Mouse (Mus musculus): Measurements from ENCODE around the gene Trnau1ap. TPM values are rescaled to one million over a fixed set of nuclear protein-coding genes. Genes with fewer than 3 reads are reported as not detected.
"Not testable (repeated sequence)": the region's sequence is repeated elsewhere in the genome, so short reads cannot be mapped to it uniquely, and the experiment has no call there.

The Trnau1ap gene
- polyA plus RNA-seq, 1 experiment from 2014 or later = 74.0 TPM

- 79% methylated on average over 6 of the region's 6 CpGs for WGBS
- H3K4me2 ChIP-seq (ENCODE audit: low read length) = no peak overlapping the region
- H3K36me3 ChIP-seq (ENCODE audit: control insufficient read depth, insufficient read depth, low read length) = peaks cover 16% of the 10 kb centered on the region
- H3K4me1 ChIP-seq (ENCODE audit: control insufficient read depth in 2 of 2, insufficient read depth in 2 of 2, low read length in 2 of 2) = peaks cover 11 to 21% of the 10 kb centered on the region in 2 experiments
- no peak overlapping the region for H3K4me3 ChIP-seq (ENCODE audit: control insufficient read depth in 1 of 2, insufficient read depth in 1 of 2, low read depth in 1 of 2, low read length in 2 of 2)
- H3K27ac ChIP-seq (replicated peaks in 1 of 2; ENCODE audit: control insufficient read depth in 1 of 2, insufficient read depth in 1 of 2, low read depth in 2 of 2, low read length in 2 of 2) = no peak overlapping the region
- no peak overlapping the region for H3K9ac ChIP-seq (ENCODE audit: low read length)
- H3K27me3 ChIP-seq (ENCODE audit: control insufficient read depth, insufficient read depth, low read length) = no peaks in the 10 kb centered on the region
- no peaks in the 10 kb centered on the region for H3K9me3 ChIP-seq (ENCODE audit: control insufficient read depth, low read length)
- no peak for ATAC-seq (ENCODE audit: insufficient number of reproducible peaks, insufficient read depth, low FRiP score, low read depth)
Observed at GRCm38 (mm10) chr4:132306004-132306403, 23.3 kb downstream of the Trnau1ap start.

- ATAC-seq (ENCODE audit: insufficient number of reproducible peaks, insufficient read depth, low FRiP score, low read depth) = no peak
- Histone ChIP-seq H3K9ac (ENCODE audit: low read length) (no peak overlapping the region), H3K4me2 (ENCODE audit: low read length) (no peak overlapping the region), H3K9me3 (ENCODE audit: control insufficient read depth, low read length) (no peaks in the 10 kb centered on the region), H3K27me3 (ENCODE audit: control insufficient read depth, insufficient read depth, low read length) (no peaks in the 10 kb centered on the region), H3K4me3 (ENCODE audit: control insufficient read depth in 1 of 2, insufficient read depth in 1 of 2, low read depth in 1 of 2, low read length in 2 of 2) (no peak overlapping the region), H3K36me3 (ENCODE audit: control insufficient read depth, insufficient read depth, low read length) (peaks cover 9% of the 10 kb centered on the region), H3K4me1 (ENCODE audit: control insufficient read depth in 2 of 2, insufficient read depth in 2 of 2, low read length in 2 of 2) (peaks cover 11 to 21% of the 10 kb centered on the region in 2 experiments), H3K27ac (replicated peaks in 1 of 2; ENCODE audit: control insufficient read depth in 1 of 2, insufficient read depth in 1 of 2, low read depth in 2 of 2, low read length in 2 of 2) (no peak overlapping the region)
- WGBS = 80% methylated on average over 8 of the region's 8 CpGs
Observed at GRCm38 (mm10) chr4:132305276-132305675, 24.1 kb downstream of the Trnau1ap start.

- not testable (repeated sequence) for H3K27me3 ChIP-seq (ENCODE audit: control insufficient read depth, insufficient read depth, low read length); H3K27ac ChIP-seq (replicated peaks in 1 of 2; ENCODE audit: control insufficient read depth in 1 of 2, insufficient read depth in 1 of 2, low read depth in 2 of 2, low read length in 2 of 2); ATAC-seq (ENCODE audit: insufficient number of reproducible peaks, insufficient read depth, low FRiP score, low read depth); H3K9me3 ChIP-seq (ENCODE audit: control insufficient read depth, low read length); H3K36me3 ChIP-seq (ENCODE audit: control insufficient read depth, insufficient read depth, low read length)
- peak overlapping the region; percentile 78 for H3K9ac ChIP-seq (ENCODE audit: low read length)
- H3K4me2 ChIP-seq (ENCODE audit: low read length) = peak overlapping the region; percentile 66
- peaks cover 9 to 12% of the 10 kb centered on the region in 2 experiments for H3K4me1 ChIP-seq (ENCODE audit: control insufficient read depth in 2 of 2, insufficient read depth in 2 of 2, low read length in 2 of 2)
- peak overlapping the region in 1 of 2 experiments; percentile 45; a peak in 3 of 4 replicates for H3K4me3 ChIP-seq (ENCODE audit: control insufficient read depth in 1 of 2, insufficient read depth in 1 of 2, low read depth in 1 of 2, low read length in 2 of 2)
- 39% methylated on average over 6 of the region's 6 CpGs for WGBS
Observed at GRCm38 (mm10) chr4:132303484-132303883, 25.9 kb downstream of the Trnau1ap start.

- Histone ChIP-seq H3K9ac (ENCODE audit: low read length) (peak within 1 kb of the TSS; percentile 78), H3K9me3 (ENCODE audit: control insufficient read depth, low read length) (no peaks in the 10 kb centered on the region), H3K27me3 (ENCODE audit: control insufficient read depth, insufficient read depth, low read length) (no peaks in the 10 kb centered on the region), H3K4me3 (ENCODE audit: control insufficient read depth in 1 of 2, insufficient read depth in 1 of 2, low read depth in 1 of 2, low read length in 2 of 2) (peak within 1 kb of the TSS; percentile 44 to 45), H3K4me2 (ENCODE audit: low read length) (peak within 1 kb of the TSS; percentile 66), H3K36me3 (ENCODE audit: control insufficient read depth, insufficient read depth, low read length) (no peaks in the 10 kb centered on the region), H3K27ac (replicated peaks in 1 of 2; ENCODE audit: control insufficient read depth in 1 of 2, insufficient read depth in 1 of 2, low read depth in 2 of 2, low read length in 2 of 2) (peak within 1 kb of the TSS; percentile 17 to 53; a peak in 1 of 4 replicates), H3K4me1 (ENCODE audit: control insufficient read depth in 2 of 2, insufficient read depth in 2 of 2, low read length in 2 of 2) (peaks cover 9 to 12% of the 10 kb centered on the region in 2 experiments)
- 2% methylated on average over 31 of the region's 31 CpGs for WGBS
- ATAC-seq (ENCODE audit: insufficient number of reproducible peaks, insufficient read depth, low FRiP score, low read depth) = peak; percentile 65; the same call in 1 of the 2 replicates
Observed at GRCm38 (mm10) chr4:132302939-132303479, 26.3 kb downstream of the Trnau1ap start, which contains the start of gene Rab42. Gene Rab42, minus strand, starts transcription at chr4:132303385.

GRCm38 (mm10) chr4:132301965-132302938, 27.1 kb downstream of the Trnau1ap start:
- no peak for ATAC-seq (ENCODE audit: insufficient number of reproducible peaks, insufficient read depth, low FRiP score, low read depth)
- Histone ChIP-seq H3K36me3 (ENCODE audit: control insufficient read depth, insufficient read depth, low read length) (no peaks in the 10 kb centered on the region), H3K9ac (ENCODE audit: low read length) (peak overlapping the region; percentile 78), H3K4me1 (ENCODE audit: control insufficient read depth in 2 of 2, insufficient read depth in 2 of 2, low read length in 2 of 2) (peaks cover 9 to 12% of the 10 kb centered on the region in 2 experiments), H3K27ac (replicated peaks in 1 of 2; ENCODE audit: control insufficient read depth in 1 of 2, insufficient read depth in 1 of 2, low read depth in 2 of 2, low read length in 2 of 2) (peak overlapping the region in 1 of 2 experiments; percentile 53; a peak in 2 of 4 replicates), H3K27me3 (ENCODE audit: control insufficient read depth, insufficient read depth, low read length) (no peaks in the 10 kb centered on the region), H3K4me2 (ENCODE audit: low read length) (peak overlapping the region; percentile 66), H3K9me3 (ENCODE audit: control insufficient read depth, low read length) (no peaks in the 10 kb centered on the region), H3K4me3 (ENCODE audit: control insufficient read depth in 1 of 2, insufficient read depth in 1 of 2, low read depth in 1 of 2, low read length in 2 of 2) (peak overlapping the region; percentile 44 to 45)
- 65% methylated on average over 16 of the region's 16 CpGs for WGBS

- ATAC-seq (ENCODE audit: insufficient number of reproducible peaks, insufficient read depth, low FRiP score, low read depth) = no peak
- Histone ChIP-seq H3K27ac (replicated peaks in 1 of 2; ENCODE audit: control insufficient read depth in 1 of 2, insufficient read depth in 1 of 2, low read depth in 2 of 2, low read length in 2 of 2) (peak overlapping the region in 1 of 2 experiments; percentile 37; a peak in 2 of 4 replicates), H3K9ac (ENCODE audit: low read length) (no peak overlapping the region), H3K4me1 (ENCODE audit: control insufficient read depth in 2 of 2, insufficient read depth in 2 of 2, low read length in 2 of 2) (peaks cover 9 to 12% of the 10 kb centered on the region in 2 experiments), H3K36me3 (ENCODE audit: control insufficient read depth, insufficient read depth, low read length) (no peaks in the 10 kb centered on the region), H3K9me3 (ENCODE audit: control insufficient read depth, low read length) (no peaks in the 10 kb centered on the region), H3K4me3 (ENCODE audit: control insufficient read depth in 1 of 2, insufficient read depth in 1 of 2, low read depth in 1 of 2, low read length in 2 of 2) (no peak overlapping the region), H3K4me2 (ENCODE audit: low read length) (no peak overlapping the region), H3K27me3 (ENCODE audit: control insufficient read depth, insufficient read depth, low read length) (no peaks in the 10 kb centered on the region)
- 48% methylated on average over 6 of the region's 6 CpGs for WGBS
Observed at GRCm38 (mm10) chr4:132301486-132301885, 27.9 kb downstream of the Trnau1ap start.

- Histone ChIP-seq H3K4me3 (ENCODE audit: control insufficient read depth in 1 of 2, insufficient read depth in 1 of 2, low read depth in 1 of 2, low read length in 2 of 2) (no peak overlapping the region), H3K9ac (ENCODE audit: low read length) (no peak overlapping the region), H3K36me3 (ENCODE audit: control insufficient read depth, insufficient read depth, low read length) (no peaks in the 10 kb centered on the region), H3K9me3 (ENCODE audit: control insufficient read depth, low read length) (no peaks in the 10 kb centered on the region), H3K27me3 (ENCODE audit: control insufficient read depth, insufficient read depth, low read length) (no peaks in the 10 kb centered on the region), H3K4me1 (ENCODE audit: control insufficient read depth in 2 of 2, insufficient read depth in 2 of 2, low read length in 2 of 2) (peaks cover 9 to 12% of the 10 kb centered on the region in 2 experiments), H3K4me2 (ENCODE audit: low read length) (no peak overlapping the region), H3K27ac (replicated peaks in 1 of 2; ENCODE audit: control insufficient read depth in 1 of 2, insufficient read depth in 1 of 2, low read depth in 2 of 2, low read length in 2 of 2) (no peak overlapping the region)
- WGBS = 88% methylated on average over 1 of the region's 1 CpGs
- ATAC-seq (ENCODE audit: insufficient number of reproducible peaks, insufficient read depth, low FRiP score, low read depth) = no peak
Observed at GRCm38 (mm10) chr4:132299849-132300248, 29.5 kb downstream of the Trnau1ap start.
